Comparison of ENCODE assay signal across 28 mouse cellular contexts in the genomic region with DNA sequence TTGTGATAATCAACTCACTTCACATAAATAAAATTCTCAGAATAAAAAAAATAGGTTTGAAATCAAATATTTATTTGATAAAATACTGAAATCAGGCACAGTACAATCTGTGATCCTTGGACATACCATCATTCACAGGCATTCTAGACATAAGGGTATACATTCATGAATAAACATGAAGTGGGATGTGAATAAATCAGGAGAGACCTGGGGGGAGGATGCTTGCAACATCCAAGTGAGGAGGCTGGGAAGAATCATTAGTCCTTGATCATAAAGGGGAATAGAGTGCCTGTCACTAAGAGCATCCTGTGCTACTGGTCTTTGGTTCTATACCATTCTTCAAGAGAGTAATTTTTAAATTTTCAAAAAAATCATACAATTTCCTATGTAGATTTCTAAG.
DNase-seq lines count a peak whose midpoint lies in the region; ATAC-seq and TF ChIP-seq lines count a peak whose summit lies in the region.
"Had no signal": no experiment of that assay in that cellular context is flagged by ENCODE, and none has a peak within 500 bp of the region (broad histone marks: within the 10 kb centered on the region; RNA-seq: fewer than 3 reads in every experiment).

No protein-coding gene starts in this region.

- no peaks in the 10 kb centered on the region for H3K4me1 ChIP-seq in hindbrain, embryonic 11.5 days (replicated peaks; ENCODE audit: control insufficient read depth, insufficient read depth, low read length)
- H3K4me1 ChIP-seq in hindbrain, postnatal 0 days (ENCODE audit: insufficient read depth, low read length), result no peaks in the 10 kb centered on the region
- no peaks in the 10 kb centered on the region for H3K4me1 ChIP-seq in midbrain, embryonic 12.5 days
- H3K4me1 ChIP-seq in midbrain, embryonic 16.5 days (ENCODE audit: control insufficient read depth, insufficient read depth, low read length), result no peaks in the 10 kb centered on the region
- H3K4me1 ChIP-seq in neural tube, embryonic 12.5 days, result no peaks in the 10 kb centered on the region
- H3K4me1 ChIP-seq: embryonic facial prominence, embryonic 10.5 days; embryonic facial prominence, embryonic 13.5 days; hindbrain, embryonic 15.5 days; intestine, embryonic 15.5 days had no signal

- H3K9me3 ChIP-seq in hindbrain, embryonic 11.5 days (ENCODE audit: control insufficient read depth, low read length), result no peaks in the 10 kb centered on the region
- no peaks in the 10 kb centered on the region for H3K9me3 ChIP-seq in hindbrain, postnatal 0 days (ENCODE audit: low read length)
- H3K9me3 ChIP-seq in midbrain, embryonic 12.5 days, result no peaks in the 10 kb centered on the region
- H3K9me3 ChIP-seq in midbrain, embryonic 16.5 days (replicated peaks; ENCODE audit: control insufficient read depth, low read length, poor library complexity, severe bottlenecking), result peaks cover 4% of the 10 kb centered on the region
- H3K9me3 ChIP-seq in neural tube, embryonic 12.5 days, result no peaks in the 10 kb centered on the region
- H3K9me3 ChIP-seq: embryonic facial prominence, embryonic 10.5 days; embryonic facial prominence, embryonic 13.5 days; G1E; hindbrain, embryonic 15.5 days; intestine, embryonic 15.5 days had no signal

- no peak for DNase-seq in hindbrain, embryonic 11.5 days (ENCODE audit: low spot score)
- no peak for DNase-seq in hindbrain, postnatal 0 days (ENCODE audit: low spot score)
- DNase-seq in neural tube, embryonic 10.5 days (ENCODE audit: extremely low spot score, low spot score), result no peak
- DNase-seq: adrenal gland, postnatal 10 days; adrenal gland, postnatal 36 days; B cell, adult 2 months; cerebellum, adult 11 months; cerebellum, adult 2 months; cerebellum, adult 9-11 months; cerebellum, postnatal 36 days; embryo, embryonic 11 days; forebrain, postnatal 0 days; gastrocnemius, adult 2 months; gastrocnemius, postnatal 14 days; heart, adult 11 months had no signal

- no peak overlapping the region for H3K9ac ChIP-seq in hindbrain, embryonic 11.5 days (ENCODE audit: low read depth, low read length)
- H3K9ac ChIP-seq in hindbrain, postnatal 0 days (replicated peaks; ENCODE audit: low read length), result no peak overlapping the region
- no peak overlapping the region for H3K9ac ChIP-seq in midbrain, embryonic 12.5 days (replicated peaks)
- no peak overlapping the region for H3K9ac ChIP-seq in midbrain, embryonic 16.5 days (ENCODE audit: low read depth, low read length)
- H3K9ac ChIP-seq in neural tube, embryonic 12.5 days, result no peak overlapping the region
- H3K9ac ChIP-seq: embryonic facial prominence, embryonic 13.5 days; forebrain, postnatal 0 days; hindbrain, embryonic 15.5 days; intestine, embryonic 15.5 days had no signal

- no peak for TF ChIP-seq CTCF in hindbrain, postnatal 0 days (IDR thresholded peaks at IDR 0.05; ENCODE audit: low read depth)

- peak; percentile 38; the same call in 1 of the 2 replicates for ATAC-seq in hindbrain, embryonic 11.5 days (ENCODE audit: low FRiP score)
- no peak for ATAC-seq in hindbrain, postnatal 0 days
- ATAC-seq in midbrain, embryonic 12.5 days (ENCODE audit: low FRiP score, low read depth), result peak; percentile 70; the same call in 1 of the 2 replicates
- no peak for ATAC-seq in midbrain, embryonic 16.5 days
- ATAC-seq in neural tube, embryonic 12.5 days (ENCODE audit: low FRiP score, low read depth), result peak; percentile 61; the same call in 1 of the 2 replicates
- ATAC-seq: forebrain, embryonic 14.5 days; forebrain, postnatal 0 days; intestine, embryonic 15.5 days; Patski had no signal

- H3K4me3 ChIP-seq in hindbrain, embryonic 11.5 days (ENCODE audit: low read depth, low read length), result no peak overlapping the region
- H3K4me3 ChIP-seq in hindbrain, postnatal 0 days (ENCODE audit: low read length), result no peak overlapping the region
- H3K4me3 ChIP-seq in midbrain, embryonic 12.5 days, result no peak overlapping the region
- H3K4me3 ChIP-seq in midbrain, embryonic 16.5 days (ENCODE audit: low read depth, low read length), result no peak overlapping the region
- H3K4me3 ChIP-seq in neural tube, embryonic 12.5 days, result no peak overlapping the region
- H3K4me3 ChIP-seq: embryonic facial prominence, embryonic 10.5 days; embryonic facial prominence, embryonic 13.5 days; erythroblast, embryonic 14.5 days; gastrocnemius, adult 2 months; hindbrain, embryonic 15.5 days; intestine, embryonic 15.5 days had no signal

- no peaks in the 10 kb centered on the region for H3K36me3 ChIP-seq in hindbrain, embryonic 11.5 days (ENCODE audit: control insufficient read depth, insufficient read depth, low read length)
- H3K36me3 ChIP-seq in hindbrain, postnatal 0 days (ENCODE audit: insufficient read depth, low read length), result no peaks in the 10 kb centered on the region
- no peaks in the 10 kb centered on the region for H3K36me3 ChIP-seq in midbrain, embryonic 12.5 days
- H3K36me3 ChIP-seq in midbrain, embryonic 16.5 days (ENCODE audit: control insufficient read depth, insufficient read depth, low read length), result no peaks in the 10 kb centered on the region
- no peaks in the 10 kb centered on the region for H3K36me3 ChIP-seq in neural tube, embryonic 12.5 days
- H3K36me3 ChIP-seq: embryonic facial prominence, embryonic 10.5 days; embryonic facial prominence, embryonic 13.5 days; G1E; hindbrain, embryonic 15.5 days; intestine, embryonic 15.5 days had no signal

- H3K27me3 ChIP-seq in hindbrain, embryonic 11.5 days (ENCODE audit: control insufficient read depth, insufficient read depth, low read length), result no peaks in the 10 kb centered on the region
- no peaks in the 10 kb centered on the region for H3K27me3 ChIP-seq in hindbrain, postnatal 0 days (ENCODE audit: insufficient read depth, low read length)
- no peaks in the 10 kb centered on the region for H3K27me3 ChIP-seq in midbrain, embryonic 12.5 days
- H3K27me3 ChIP-seq in midbrain, embryonic 16.5 days (ENCODE audit: control insufficient read depth, insufficient read depth, low read depth, low read length), result no peaks in the 10 kb centered on the region
- H3K27me3 ChIP-seq in neural tube, embryonic 12.5 days (replicated peaks), result no peaks in the 10 kb centered on the region
- H3K27me3 ChIP-seq: CH12.LX; embryonic facial prominence, embryonic 13.5 days; hindbrain, embryonic 15.5 days; intestine, embryonic 15.5 days; Patski had no signal

- H3K4me2 ChIP-seq in hindbrain, embryonic 11.5 days (replicated peaks; ENCODE audit: low read depth, low read length), result no peak overlapping the region
- no peak overlapping the region for H3K4me2 ChIP-seq in hindbrain, postnatal 0 days (ENCODE audit: low read depth, low read length)
- H3K4me2 ChIP-seq in midbrain, embryonic 12.5 days (replicated peaks), result no peak overlapping the region
- no peak overlapping the region for H3K4me2 ChIP-seq in midbrain, embryonic 16.5 days (ENCODE audit: low read length)
- no peak overlapping the region for H3K4me2 ChIP-seq in neural tube, embryonic 12.5 days (replicated peaks)
- H3K4me2 ChIP-seq: embryonic facial prominence, embryonic 13.5 days; heart, embryonic 11.5 days; hindbrain, embryonic 15.5 days; intestine, embryonic 15.5 days had no signal

- no peak overlapping the region for H3K27ac ChIP-seq in hindbrain, embryonic 11.5 days (ENCODE audit: low read depth, low read length)
- no peak overlapping the region for H3K27ac ChIP-seq in hindbrain, postnatal 0 days
- no peak overlapping the region for H3K27ac ChIP-seq in midbrain, embryonic 12.5 days (replicated peaks)
- H3K27ac ChIP-seq in midbrain, embryonic 16.5 days (ENCODE audit: low read length), result no peak overlapping the region
- no peak overlapping the region for H3K27ac ChIP-seq in neural tube, embryonic 12.5 days
- H3K27ac ChIP-seq: embryonic facial prominence, embryonic 10.5 days; embryonic facial prominence, embryonic 13.5 days; gastrocnemius, adult 2 months; hindbrain, embryonic 15.5 days; intestine, embryonic 15.5 days had no signal

Comparison
In these comparisons a context has a peak if more than half of its experiments do, and no peak if none do; other contexts are left out.
1. ATAC-seq: peak in hindbrain, embryonic 11.5 days (single experiment), midbrain, embryonic 12.5 days (single experiment) and neural tube, embryonic 12.5 days (single experiment); none in hindbrain, postnatal 0 days (single experiment) and midbrain, embryonic 16.5 days (single experiment).